Mouse (Mus musculus) testis, postnatal 14 days (tissue): ENCODE measurements at regions not wholly inside any gene's neighbourhood (a gene's known extent, or its start where the extent isn't known, plus 50 kb on each side); places are given as distances from the start of the nearest gene placed in this dataset.
"Not testable (repeated sequence)": the region's sequence is repeated elsewhere in the genome, so short reads cannot be mapped to it uniquely, and the experiment has no call there.

ENCODE experiments used
- DNase-seq: peaks from one replicate; pipeline ENCODE4 v3.0.0; 2021; ENCODE audit warnings: low spot score

GRCm38 (mm10) chr2:63706643-63707042 lies 391.2 kb downstream of the Fign start:
- no peak for DNase-seq

DNA sequence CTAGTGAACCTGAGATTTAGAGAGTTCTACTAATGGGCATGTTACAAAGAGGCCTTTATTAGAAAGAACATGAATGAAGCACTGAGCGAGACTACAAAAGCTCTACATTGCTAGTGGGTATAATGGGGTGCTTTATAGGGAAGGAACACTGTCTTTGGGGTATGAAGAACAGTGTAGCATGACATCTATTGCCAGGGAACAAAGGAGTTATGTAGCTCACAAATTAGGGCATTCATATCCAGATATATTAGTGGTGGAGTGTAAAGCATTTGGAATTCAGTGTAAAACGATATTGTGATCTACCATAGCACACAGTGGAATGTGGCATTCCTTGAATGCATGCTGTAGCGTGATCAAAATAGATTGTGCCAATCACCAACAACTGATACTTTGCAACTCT lies 391.7 kb downstream of the Fign start:
- DNase-seq, result no peak

DNA sequence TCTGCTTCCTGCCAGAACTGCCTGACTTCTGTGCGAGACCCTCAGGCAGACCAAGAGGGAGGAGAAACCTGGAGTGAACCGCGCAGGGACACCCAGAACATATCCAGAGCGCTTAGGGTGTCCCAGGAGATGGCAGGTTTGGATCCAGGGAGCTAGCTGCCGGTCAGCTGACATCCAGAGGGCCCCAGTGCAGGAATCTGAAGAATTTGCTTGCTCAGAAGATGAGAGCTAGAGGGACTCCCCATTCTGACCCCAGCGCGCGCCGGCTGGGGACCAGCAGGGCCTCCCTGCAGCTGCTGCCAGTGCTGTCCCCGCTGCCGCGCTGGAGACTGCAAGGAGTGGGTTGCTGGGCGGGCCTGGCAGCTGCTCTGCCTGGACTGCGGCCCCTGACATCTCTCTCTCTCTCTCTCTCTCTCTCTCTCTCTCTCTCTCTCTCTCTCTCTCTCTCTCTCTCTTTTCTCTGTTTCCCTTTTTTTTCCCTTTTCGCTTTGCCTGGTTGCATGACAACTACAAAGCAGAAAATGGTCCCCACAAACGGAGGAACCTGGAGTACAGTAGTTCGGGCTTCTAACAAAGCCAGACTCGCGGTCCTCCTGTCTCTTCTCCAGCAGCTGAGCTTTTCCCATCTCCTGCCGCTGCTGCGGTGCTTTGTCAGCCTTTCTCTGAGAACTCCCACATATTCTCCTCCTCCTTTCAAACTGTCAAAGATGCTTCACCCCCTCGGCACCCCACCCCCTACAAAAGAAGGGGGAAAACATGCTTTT lies 395.3 kb downstream of the Fign start:
- peak; percentile 17 for DNase-seq

- no peak for DNase-seq
These were observed 396.0 kb downstream of the Fign start for GRCm38 (mm10) chr2:63701861-63702260.

- no peak for DNase-seq
These were observed 397.6 kb downstream of the Fign start for GRCm38 (mm10) chr2:63700255-63700654.

GRCm38 (mm10) chr2:63669700-63670099 lies 428.1 kb downstream of the Fign start:
- no peak for DNase-seq

- no peak for DNase-seq
These were observed 429.1 kb downstream of the Fign start for GRCm38 (mm10) chr2:63668784-63669183.

DNA sequence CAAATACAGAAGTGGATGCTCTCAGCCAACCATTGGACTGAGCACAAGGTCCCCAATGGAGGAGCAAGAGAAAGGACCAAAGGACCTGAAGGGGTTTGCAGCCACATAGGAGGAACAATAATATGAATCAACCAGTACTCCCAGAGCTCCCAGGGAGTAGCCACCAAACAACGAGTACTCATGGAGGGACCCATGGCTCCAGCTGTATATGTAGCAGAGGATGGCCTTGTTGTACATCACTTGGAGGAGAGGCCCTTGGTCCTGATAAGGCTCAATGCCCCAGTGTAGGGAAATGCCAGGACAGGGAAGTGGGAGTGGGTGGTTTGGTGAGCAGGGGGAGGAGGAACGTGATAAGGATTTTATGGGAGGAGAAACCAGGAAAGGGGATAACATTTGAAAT lies 437.9 kb downstream of the Fign start:
- DNase-seq, result not testable (repeated sequence)
